Mouse (Mus musculus) stomach, postnatal 0 days (tissue): ENCODE results near the gene Mgat4a. TPM values are rescaled to one million over a fixed set of nuclear protein-coding genes. Genes with fewer than 3 reads are reported as not detected.
"Not testable (repeated sequence)": the region's sequence is repeated elsewhere in the genome, so short reads cannot be mapped to it uniquely, and the experiment has no call there.

Experiments used
- ATAC-seq: fragments of 200-750 bp; cut with Nextera tagmentation; 2 replicates; pipeline ENCODE4 v1.8.0; 2017; ENCODE audit not compliant: low FRiP score, low TSS enrichment
- DNase-seq: peaks from one replicate; pipeline ENCODE4 v3.0.0-alpha.2; 2016; ENCODE audit warnings: low spot score
- H3K27ac ChIP-seq: fragments of 300-500 bp; sonication (generic); replicated peaks from 2 replicates; pipeline ENCODE4 v1.5.1; 2014; ENCODE audit warnings: mild to moderate bottlenecking, control low read depth
- H3K27me3 ChIP-seq: fragments of 300-500 bp; sonication (generic); 2 replicates; pipeline ENCODE4 v1.6.1; 2014; ENCODE audit warnings: low read length; ENCODE audit not compliant: control insufficient read depth, insufficient read depth
- H3K36me3 ChIP-seq: fragments of 300-500 bp; sonication (generic); 2 replicates; pipeline ENCODE4 v1.6.1; 2014; ENCODE audit warnings: low read length, mixed read lengths; ENCODE audit not compliant: control insufficient read depth, insufficient read depth
- H3K4me1 ChIP-seq: fragments of 300-500 bp; sonication (generic); replicated peaks from 2 replicates; pipeline ENCODE4 v1.6.1; 2014; ENCODE audit warnings: antibody characterized with exemption; ENCODE audit not compliant: control insufficient read depth, insufficient read depth
- H3K4me2 ChIP-seq: fragments of 300-500 bp; sonication (generic); replicated peaks from 2 replicates; pipeline ENCODE4 v1.6.1; 2014; ENCODE audit warnings: low read depth, mild to moderate bottlenecking, control low read depth, moderate library complexity
- H3K4me3 ChIP-seq: fragments of 300-500 bp; sonication (generic); 2 replicates; pipeline ENCODE4 v1.5.1; 2014; ENCODE audit warnings: low read depth, low read length, control low read depth
- H3K9ac ChIP-seq: fragments of 300-500 bp; sonication (generic); 2 replicates; pipeline ENCODE4 v1.6.1; 2014; ENCODE audit warnings: mild to moderate bottlenecking, low read length, control low read depth, mixed read lengths
- H3K9me3 ChIP-seq: fragments of 300-500 bp; sonication (generic); 2 replicates; pipeline ENCODE4 v1.6.1; 2016; ENCODE audit warnings: low read length; ENCODE audit not compliant: control insufficient read depth
- CTCF ChIP-seq: IDR thresholded peaks from 2 replicates; pipeline ENCODE4 v1.5.1; 2016; ENCODE audit warnings: antibody characterized with exemption, low read depth, mild to moderate bottlenecking, moderate library complexity
- EP300 ChIP-seq: optimal IDR thresholded peaks from 2 replicates; pipeline ENCODE3; 2016; ENCODE audit warnings: antibody characterized with exemption
- WGBS: fragments of 180-500 bp; shearing (Covaris S2); extraction: QIAGEN DNeasy Blood & Tissue Kit; methylation state at CpG from one replicate; pipeline ENCODE4 v1.1.7; 2014; 5-methylcytosine and 5-hydroxymethylcytosine counted together
- polyA plus RNA-seq: library from polyadenylated mRNA; unstranded; fragments of >200 nt; fragmentation: Nextera tagmentation; extraction: Ambion mirVana; gene quantifications from 2 replicates; pipeline ENCODE4 v1.2.1, GENCODE M21; 2015

Gene Mgat4a
- polyA plus RNA-seq, 1 experiment from 2014 or later, result 13.8 TPM

DNA sequence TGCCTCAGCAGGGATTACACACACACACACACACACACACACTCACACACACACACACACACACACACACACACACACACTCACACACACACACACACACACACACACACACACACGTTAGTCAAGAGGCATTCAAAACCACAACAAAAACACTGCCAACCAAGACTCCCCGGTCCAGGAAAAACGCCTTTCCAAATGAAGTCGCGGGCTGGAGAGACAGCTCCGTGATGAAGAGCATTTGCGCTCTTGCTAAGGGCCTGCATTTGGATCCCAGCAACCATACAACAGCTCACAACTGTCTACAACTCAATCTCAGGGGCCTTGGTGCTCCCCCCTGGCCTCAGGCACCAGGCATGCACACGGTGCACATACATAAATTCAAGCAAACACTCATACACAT, 10.8 kb downstream of the Mgat4a start:
- Histone ChIP-seq H3K4me1 (no peaks in the 10 kb centered on the region), H3K27me3 (no peaks in the 10 kb centered on the region), H3K27ac (no peak overlapping the region), H3K4me3 (no peak overlapping the region), H3K36me3 (0 out of 2 replicates have a peak, but pooled peaks cover 2% of the 10 kb centered on the region), H3K4me2 (no peak overlapping the region), H3K9ac (no peak overlapping the region), H3K9me3 (no peaks in the 10 kb centered on the region)
- no peak for TF ChIP-seq EP300
- no peak for TF ChIP-seq CTCF
- 43% methylated on average over 8 of the region's 8 CpGs for WGBS
- no peak for DNase-seq
- no peak for ATAC-seq

DNA sequence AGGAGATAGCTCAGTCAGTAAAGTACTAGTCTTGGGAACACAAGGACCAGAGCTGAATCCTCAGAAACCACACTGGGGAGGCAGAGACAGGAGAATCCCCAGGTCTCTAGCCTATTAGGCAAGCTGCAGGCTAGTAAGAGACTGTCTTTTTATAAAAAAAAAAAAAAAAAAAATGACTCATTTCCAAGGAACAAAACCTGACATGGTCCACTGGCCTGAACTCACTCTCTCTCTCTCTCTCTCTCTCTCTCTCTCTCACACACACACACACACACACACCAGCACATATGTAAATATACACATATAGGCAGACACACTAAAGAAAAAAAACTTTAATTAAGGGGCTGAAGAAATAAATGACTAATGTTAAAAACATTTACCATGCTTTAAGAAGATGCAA, 14.6 kb downstream of the Mgat4a start:
- ATAC-seq (no peak), DNase-seq (no peak)
- Histone ChIP-seq H3K27ac (no peak overlapping the region), H3K9me3 (no peaks in the 10 kb centered on the region), H3K36me3 (0 out of 2 replicates have a peak, but pooled peaks cover 2% of the 10 kb centered on the region), H3K9ac (no peak overlapping the region), H3K4me1 (no peaks in the 10 kb centered on the region), H3K4me3 (no peak overlapping the region), H3K4me2 (no peak overlapping the region), H3K27me3 (no peaks in the 10 kb centered on the region)
- TF ChIP-seq CTCF (no peak), EP300 (no peak)

DNA sequence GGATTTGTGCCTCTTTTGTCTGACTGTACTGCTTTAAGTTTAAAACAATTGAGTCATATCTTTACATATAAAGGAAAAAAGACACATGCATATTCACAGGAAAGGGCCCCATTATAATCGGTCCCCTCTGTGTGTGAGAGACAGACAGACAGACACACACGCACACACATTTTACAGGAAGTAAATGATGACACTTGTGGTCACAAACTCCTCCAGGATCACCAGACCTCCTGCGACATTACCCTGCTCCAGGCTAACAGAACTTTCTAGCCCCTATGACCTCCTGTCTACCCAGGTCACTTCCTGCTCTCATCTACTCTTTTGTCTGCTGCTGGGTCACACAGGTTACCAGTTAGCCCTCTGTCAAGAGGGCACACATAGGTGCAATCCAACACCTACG, 16.1 kb downstream of the Mgat4a start:
- Histone ChIP-seq H3K4me3 (no peak overlapping the region), H3K4me2 (no peak overlapping the region), H3K9me3 (no peaks in the 10 kb centered on the region), H3K27ac (0 out of 2 replicates have a peak overlapping the region, but pooled peaks have one; percentile 35), H3K27me3 (no peaks in the 10 kb centered on the region), H3K36me3 (0 out of 2 replicates have a peak, but pooled peaks cover 2% of the 10 kb centered on the region), H3K4me1 (no peaks in the 10 kb centered on the region), H3K9ac (no peak overlapping the region)
- no peak for ATAC-seq
- DNase-seq, result no peak
- TF ChIP-seq CTCF, result no peak
- TF ChIP-seq EP300, result no peak
- WGBS, result 85% methylated on average over 4 of the region's 4 CpGs

DNA sequence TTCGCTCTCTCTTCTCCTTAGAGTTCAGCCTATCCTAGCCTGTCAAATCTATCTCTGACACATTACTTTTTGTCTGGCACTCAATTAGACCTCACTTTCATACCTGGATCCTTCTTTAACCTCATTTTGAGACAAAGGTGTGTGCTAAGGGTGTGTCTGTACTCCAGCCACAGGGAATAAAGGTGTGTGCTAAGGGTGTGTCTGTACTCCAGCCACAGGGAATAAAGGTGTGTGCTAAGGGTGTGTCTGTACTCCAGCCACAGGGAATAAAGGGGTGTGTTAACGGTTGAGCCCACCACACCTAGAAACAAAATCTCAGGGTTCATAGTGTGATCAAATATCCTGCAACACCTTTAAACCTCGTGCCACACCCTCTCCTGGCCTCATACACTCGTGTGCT, 16.7 kb downstream of the Mgat4a start:
- WGBS, result 52% methylated on average over 4 of the region's 4 CpGs
- not testable (repeated sequence) for H3K4me3 ChIP-seq, H3K27me3 ChIP-seq, H3K9ac ChIP-seq, H3K36me3 ChIP-seq, H3K27ac ChIP-seq, H3K4me2 ChIP-seq, H3K9me3 ChIP-seq, H3K4me1 ChIP-seq, DNase-seq
- peak; percentile 89 for ATAC-seq

DNA sequence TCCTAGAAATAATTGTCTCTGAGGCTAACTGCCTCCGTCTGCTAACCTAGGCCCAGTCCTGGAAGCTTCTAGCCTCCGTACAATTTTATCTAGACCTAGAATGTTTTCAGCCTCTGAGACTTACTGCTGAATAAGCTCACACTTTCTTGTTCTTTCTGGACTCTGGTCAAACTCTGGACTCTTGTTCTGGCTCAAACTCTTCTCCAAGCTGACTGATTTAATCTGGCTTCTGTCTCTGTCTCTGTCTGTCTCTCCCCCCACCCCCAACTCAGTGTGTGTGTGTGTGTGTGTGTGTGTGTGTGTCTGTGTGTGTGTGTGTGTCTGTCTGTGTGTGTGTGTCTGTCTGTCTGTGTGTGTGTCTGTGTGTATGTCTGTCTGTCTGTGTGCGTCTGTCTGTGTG, 17.3 kb downstream of the Mgat4a start:
- not testable (repeated sequence) for ATAC-seq

DNA sequence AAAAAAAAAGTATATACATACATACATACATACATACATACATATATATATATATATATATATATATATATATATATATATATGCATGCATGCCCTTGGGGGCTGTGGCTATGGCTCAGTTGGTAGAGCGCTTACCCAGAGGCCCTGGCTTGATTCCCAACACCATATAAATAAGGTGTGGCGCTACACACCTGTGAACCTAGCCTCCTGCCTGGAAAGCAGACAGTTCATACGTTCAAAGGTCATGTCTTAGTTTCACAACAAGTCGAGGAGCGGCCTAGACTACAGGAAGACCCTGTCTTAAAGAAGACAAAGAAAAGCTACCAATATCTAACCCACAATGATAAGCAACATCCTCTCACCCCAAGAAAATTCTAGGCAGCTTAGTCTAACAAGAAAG, 18.7 kb downstream of the Mgat4a start:
- Histone ChIP-seq H3K9ac (no peak overlapping the region), H3K4me2 (no peak overlapping the region), H3K9me3 (no peaks in the 10 kb centered on the region), H3K27me3 (no peaks in the 10 kb centered on the region), H3K27ac (no peak overlapping the region), H3K36me3 (no peaks in the 10 kb centered on the region), H3K4me1 (peaks cover 6% of the 10 kb centered on the region; the same call in 1 of the 2 replicates), H3K4me3 (no peak overlapping the region)
- WGBS, result 56% methylated on average over 5 of the region's 5 CpGs
- TF ChIP-seq EP300 (no peak), CTCF (no peak)
- no peak for DNase-seq
- no peak for ATAC-seq

More for the DNA sequence above, 17.3 kb downstream of the Mgat4a start:
- H3K9ac ChIP-seq, DNase-seq, H3K27ac ChIP-seq, H3K36me3 ChIP-seq, H3K27me3 ChIP-seq, H3K9me3 ChIP-seq, H3K4me2 ChIP-seq, H3K4me3 ChIP-seq, H3K4me1 ChIP-seq: not testable (repeated sequence)
- 67% methylated on average over 3 of the region's 3 CpGs for WGBS
